Comparison of ENCODE assay signal across 19 mouse cellular contexts in genomic region chr7:100388174-100388573, GRCm38 (mm10). TPM values are rescaled to one million over a fixed set of nuclear protein-coding genes. Genes with fewer than 3 reads are reported as not detected.
DNase-seq lines count a peak whose midpoint lies in the region; ATAC-seq and TF ChIP-seq lines count a peak whose summit lies in the region.
"Had no signal": no experiment of that assay in that cellular context is flagged by ENCODE, and none has a peak within 500 bp of the region (broad histone marks: within the 10 kb centered on the region; RNA-seq: fewer than 3 reads in every experiment).

No protein-coding gene starts in this region.

- intact Hi-C loops in left cerebral cortex, adult 2 months (cut with DNase I), result loop anchor here (2.0 kb wide), 1 partner anchor 23 kb away; no protein-coding TSS in a partner anchor
- intact Hi-C loops in left cerebral cortex, postnatal 4 days (cut with DNase I), result no loop called here

- peak overlapping the region; percentile 74 for H3K27ac ChIP-seq in left cerebral cortex, adult 2 months
- H3K27ac ChIP-seq: embryonic facial prominence, embryonic 10.5 days; forebrain, embryonic 13.5 days; heart, embryonic 13.5 days; hindbrain, embryonic 15.5 days had no signal

- peak; percentile 45 to 56 for DNase-seq in frontal cortex, adult 2 months (ENCODE audit: extremely low spot score in 1 of 2, low spot score in 1 of 2)
- DNase-seq in frontal cortex, postnatal 25 days (ENCODE audit: low spot score in 2 of 2), result no peak
- no peak for DNase-seq in left cerebral cortex, adult 2 months (ENCODE audit: extremely low spot score in 1 of 2, low spot score in 2 of 2)
- no peak for DNase-seq in left cerebral cortex, postnatal 4 days
- DNase-seq in right cerebral cortex, postnatal 36 days (ENCODE audit: low spot score in 2 of 2), result peak; percentile 34 to 58
- DNase-seq in right cerebral cortex, postnatal 14 days, result no peak
- DNase-seq: adrenal gland, postnatal 10 days; cerebellum, adult 18-20 months; cerebellum, adult 9-11 months; cerebellum, postnatal 36 days; forebrain, postnatal 0 days; gastrocnemius, postnatal 36 days; heart, adult 11 months; heart, postnatal 36 days had no signal

- ATAC-seq in megakaryocyte-erythroid progenitor cell, adult 5-6 weeks (replicated peaks; ENCODE audit: low FRiP score, low TSS enrichment, poor library complexity, severe bottlenecking), result no peak
- ATAC-seq: forebrain, embryonic 13.5 days; forebrain, postnatal 0 days had no signal

- no peak overlapping the region for H3K4me3 ChIP-seq in left cerebral cortex, adult 2 months
- H3K4me3 ChIP-seq: embryonic facial prominence, embryonic 10.5 days; forebrain, embryonic 13.5 days; heart, embryonic 13.5 days; hindbrain, embryonic 15.5 days had no signal

- no peak for TF ChIP-seq CTCF in left cerebral cortex, adult 2 months (IDR thresholded peaks at IDR 0.05)

RNA-seq across cellular contexts. Expression of gene Ppme1, which starts 16.1 kb away (rescaled TPM):
- 226 and 284 TPM in 2 replicates for polyA plus RNA-seq in frontal cortex, adult 2 months (2012; rRNA removed)
- 100 to 1,000 TPM; 220 to 230 TPM for total RNA-seq in left cerebral cortex, adult 2 months (2021)
- total RNA-seq in left cerebral cortex, postnatal 4 days (2021), result 100 to 1,000 TPM; 103 to 108 TPM
- total RNA-seq in megakaryocyte-erythroid progenitor cell, adult 5-6 weeks (2014; fragmentation: Nextera tagmentation), result 24.8 and 31.4 TPM in 2 replicates
- total RNA-seq in megakaryocyte-erythroid progenitor cell, adult 5-6 weeks (2017), result 25.7 and 35.3 TPM in 2 replicates

RNA-seq across cellular contexts. Expression of gene C2cd3, which starts 16.1 kb away (rescaled TPM):
- polyA plus RNA-seq in frontal cortex, adult 2 months (2012; rRNA removed), result 18.0 and 20.8 TPM in 2 replicates
- 10 to 100 TPM; 25.3 to 28.8 TPM for total RNA-seq in left cerebral cortex, adult 2 months (2021)
- total RNA-seq in left cerebral cortex, postnatal 4 days (2021), result 10 to 100 TPM; 19.2 to 22.8 TPM
- 57.6 and 71.1 TPM in 2 replicates for total RNA-seq in megakaryocyte-erythroid progenitor cell, adult 5-6 weeks (2014; fragmentation: Nextera tagmentation)
- total RNA-seq in megakaryocyte-erythroid progenitor cell, adult 5-6 weeks (2017), result 19.1 and 32.6 TPM in 2 replicates

Comparison
In these comparisons a context has a peak if more than half of its experiments do, and no peak if none do; other contexts are left out.
1. DNase-seq: peak in frontal cortex, adult 2 months (2 of 2) and right cerebral cortex, postnatal 36 days (2 of 2); none in frontal cortex, postnatal 25 days (0 of 2), left cerebral cortex, adult 2 months (0 of 2), left cerebral cortex, postnatal 4 days (single experiment) and right cerebral cortex, postnatal 14 days (single experiment).